Mouse (Mus musculus): ENCODE data around the gene Dlg2.

DNA sequence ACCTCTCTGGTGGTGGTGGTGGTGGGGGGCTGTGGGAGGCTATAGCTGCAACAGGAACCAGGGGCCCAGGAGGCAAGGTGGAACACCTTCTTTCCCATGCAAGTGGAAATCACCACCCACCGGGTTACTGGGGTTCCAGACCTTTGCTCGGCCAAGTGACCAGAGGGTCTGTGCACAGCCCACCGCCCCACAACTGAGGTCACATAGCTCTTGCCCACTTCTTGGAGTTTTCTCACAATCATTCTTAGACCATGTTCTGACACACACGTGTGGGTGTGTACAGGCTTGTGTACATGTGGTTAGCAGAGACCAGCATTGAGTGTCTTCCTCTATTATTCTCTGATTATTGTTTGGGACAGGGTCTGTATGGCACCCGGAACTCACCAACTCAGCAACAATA lies 15.0 kb upstream of the Dlg2 start:
- TF ChIP-seq POLR2A (IDR thresholded peaks at IDR 0.05; ENCODE audit: borderline replicate concordance, insufficient read depth, low read length) (no peak), CTCF (IDR thresholded peaks at IDR 0.05; ENCODE audit: borderline replicate concordance, insufficient read depth, low read depth, low read length) (no peak)
